Mouse (Mus musculus) spleen, adult 2 months (tissue): ENCODE data around the gene Hdac10. TPM values are rescaled to one million over a fixed set of nuclear protein-coding genes. Genes with fewer than 3 reads are reported as not detected.

ENCODE experiments used
- DNase-seq, 2 experiments: peaks; one replicate each; pipeline versions ENCODE4 v3.0.0 to v3.0.0-alpha.2; 2012 to 2021; ENCODE audit warnings: low spot score in 2 of 2, low read depth in 1 of 2
- H3K27ac ChIP-seq: fragments of 200-500 bp; 2 replicates; pipeline ENCODE4 v1.5.1; 2012; ENCODE audit warnings: low read length, inconsistent platforms; ENCODE audit not compliant: insufficient read depth
- H3K27me3 ChIP-seq: fragments of 200-500 bp; 2 replicates; pipeline ENCODE4 v1.6.1; 2012; ENCODE audit warnings: mild to moderate bottlenecking, moderate library complexity, low read length, inconsistent platforms; ENCODE audit not compliant: control insufficient read depth, insufficient read depth
- H3K36me3 ChIP-seq: fragments of 200-500 bp; 2 replicates; pipeline ENCODE4 v1.6.1; 2012; ENCODE audit warnings: mild to moderate bottlenecking, low read length, inconsistent platforms; ENCODE audit not compliant: control insufficient read depth, insufficient read depth
- H3K4me1 ChIP-seq: fragments of 200-500 bp; 2 replicates; pipeline ENCODE4 v1.6.1; 2011; ENCODE audit warnings: inconsistent platforms; ENCODE audit not compliant: control insufficient read depth, insufficient read depth, insufficient read length
- H3K4me3 ChIP-seq: fragments of 200-500 bp; 2 replicates; pipeline ENCODE4 v1.5.1; 2011; ENCODE audit warnings: mild to moderate bottlenecking, inconsistent platforms; ENCODE audit not compliant: insufficient read depth, insufficient read length; ENCODE audit errors: extremely low read depth
- CTCF ChIP-seq: fragments of 200-500 bp; IDR thresholded peaks from 2 replicates; pipeline ENCODE4 v1.5.1; 2011; ENCODE audit warnings: mild to moderate bottlenecking, inconsistent platforms; ENCODE audit not compliant: insufficient read depth, insufficient read length, insufficient replicate concordance; ENCODE audit errors: extremely low read depth
- POLR2A ChIP-seq: fragments of 200-500 bp; IDR thresholded peaks from 2 replicates; pipeline ENCODE4 v1.6.1; 2011; ENCODE audit warnings: low read depth, low read length, inconsistent platforms
- WGBS: fragments of 180-500 bp; shearing (Covaris S2); methylation state at CpG from one replicate; pipeline ENCODE4 v1.1.7; 2018; 5-methylcytosine and 5-hydroxymethylcytosine counted together
- polyA plus RNA-seq: library from polyadenylated mRNA; depleted of rRNA; stranded (reverse); fragments of >200 nt; gene quantifications from 2 replicates; pipeline ENCODE4 v1.2.3, GENCODE M21; 2012

Gene Hdac10
- polyA plus RNA-seq, 1 experiment = 76.2 TPM

GRCm38 (mm10) chr15:89138046-89138405 is 9.5 kb upstream of the Hdac10 start:
- DNase-seq = no peak
- Histone ChIP-seq H3K27me3 (peaks cover 13% of the 10 kb centered on the region), H3K27ac (no peak overlapping the region), H3K36me3 (no peaks in the 10 kb centered on the region), H3K4me3 (no peak overlapping the region), H3K4me1 (peaks cover 11% of the 10 kb centered on the region)
- TF ChIP-seq CTCF (no peak), POLR2A (no peak)
- WGBS = 89% methylated on average over 7 of the region's 7 CpGs

GRCm38 (mm10) chr15:89137378-89138045 is 9.0 kb upstream of the Hdac10 start:
- TF ChIP-seq POLR2A = no peak
- TF ChIP-seq CTCF = no peak
- no peaks in the 10 kb centered on the region for H3K36me3 ChIP-seq
- H3K27me3 ChIP-seq = peaks cover 13% of the 10 kb centered on the region
- no peak for DNase-seq
- WGBS = 81% methylated on average over 11 of the region's 11 CpGs
- H3K4me1 ChIP-seq = peaks cover 14% of the 10 kb centered on the region
- no peak overlapping the region for H3K27ac ChIP-seq
- H3K4me3 ChIP-seq = no peak overlapping the region

GRCm38 (mm10) chr15:89136461-89137155 is 8.1 kb upstream of the Hdac10 start:
- no peak overlapping the region for H3K27ac ChIP-seq
- H3K4me3 ChIP-seq = no peak overlapping the region
- peaks cover 13% of the 10 kb centered on the region for H3K27me3 ChIP-seq
- DNase-seq = no peak
- H3K4me1 ChIP-seq = peaks cover 22% of the 10 kb centered on the region
- TF ChIP-seq CTCF (no peak), POLR2A (no peak)
- WGBS = 95% methylated on average over 5 of the region's 5 CpGs
- H3K36me3 ChIP-seq = no peaks in the 10 kb centered on the region

GRCm38 (mm10) chr15:89131316-89131715 is 2.8 kb upstream of the Hdac10 start:
- H3K27me3 ChIP-seq = no peaks in the 10 kb centered on the region
- peak; percentile 80 to 90 for DNase-seq
- WGBS = 4% methylated on average over 3 of the region's 3 CpGs
- H3K36me3 ChIP-seq = no peaks in the 10 kb centered on the region
- peaks cover 37% of the 10 kb centered on the region for H3K4me1 ChIP-seq
- TF ChIP-seq POLR2A = no peak
- peak overlapping the region; percentile 92 for H3K27ac ChIP-seq
- no peak overlapping the region for H3K4me3 ChIP-seq

- DNase-seq = no peak
- Histone ChIP-seq H3K4me1 (peaks cover 37% of the 10 kb centered on the region), H3K4me3 (no peak overlapping the region), H3K27me3 (no peaks in the 10 kb centered on the region), H3K27ac (peak overlapping the region; percentile 92), H3K36me3 (peaks cover 4% of the 10 kb centered on the region)
- no peak for TF ChIP-seq CTCF
- no peak for TF ChIP-seq POLR2A
Observed at GRCm38 (mm10) chr15:89130245-89130644, 1.7 kb upstream of the Hdac10 start.

GRCm38 (mm10) chr15:89127364-89127940 is 1.0 kb downstream of the Hdac10 start:
- peaks cover 7% of the 10 kb centered on the region for H3K36me3 ChIP-seq
- no peak for TF ChIP-seq CTCF
- H3K4me1 ChIP-seq = peaks cover 37% of the 10 kb centered on the region
- no peak overlapping the region for H3K27ac ChIP-seq
- WGBS = 64% methylated on average over 8 of the region's 8 CpGs
- no peaks in the 10 kb centered on the region for H3K27me3 ChIP-seq
- no peak for DNase-seq
- H3K4me3 ChIP-seq = peak overlapping the region; percentile 69; the same call in 1 of the 2 replicates

GRCm38 (mm10) chr15:89126622-89127021 is 1.9 kb downstream of the Hdac10 start:
- TF ChIP-seq POLR2A = no peak
- TF ChIP-seq CTCF = no peak
- H3K36me3 ChIP-seq = peaks cover 7% of the 10 kb centered on the region
- no peaks in the 10 kb centered on the region for H3K27me3 ChIP-seq
- peaks cover 37% of the 10 kb centered on the region for H3K4me1 ChIP-seq
- no peak overlapping the region for H3K27ac ChIP-seq
- no peak overlapping the region for H3K4me3 ChIP-seq
- no peak for DNase-seq
- 93% methylated on average over 8 of the region's 8 CpGs for WGBS
